Mouse (Mus musculus) lung, adult 2 months (tissue): ENCODE measurements at regions not wholly inside any gene's neighbourhood (a gene's known extent, or its start where the extent isn't known, plus 50 kb on each side); places are given as distances from the start of the nearest gene placed in this dataset.
A peak's percentile ranks its signal among the peaks of the same experiment; 100 is the strongest.

Experiments used
- DNase-seq: peaks from one replicate; pipeline ENCODE4 v3.0.0; 2022
- H3K4me1 ChIP-seq: fragments of 200-500 bp; 2 replicates; pipeline ENCODE4 v1.6.1; 2011; ENCODE audit warnings: low read length; ENCODE audit not compliant: control insufficient read depth, insufficient read depth
- H3K4me3 ChIP-seq: fragments of 200-500 bp; replicated peaks from 2 replicates; pipeline ENCODE3; 2011; ENCODE audit warnings: low read depth, mild to moderate bottlenecking, control low read depth, low read length; ENCODE audit errors: extremely low read depth
- CTCF ChIP-seq: fragments of 200-500 bp; IDR thresholded peaks from 2 replicates; pipeline ENCODE4 v1.5.1; 2011; ENCODE audit warnings: mild to moderate bottlenecking, low read length, control low read depth; ENCODE audit not compliant: insufficient read depth
- POLR2A ChIP-seq: fragments of 200-500 bp; IDR thresholded peaks from 2 replicates; pipeline ENCODE4 v1.6.1; 2011; ENCODE audit warnings: low read depth, mild to moderate bottlenecking, control low read depth, low read length, borderline replicate concordance; ENCODE audit errors: extremely low read depth
- WGBS: fragments of 180-500 bp; shearing (Covaris S2); methylation state at CpG from one replicate; pipeline ENCODE4 v1.1.7; 2018; 5-methylcytosine and 5-hydroxymethylcytosine counted together

GRCm38 (mm10) chr4:95389647-95390046, 167.7 kb upstream of the Fggy start:
- DNase-seq: peak; percentile 38

GRCm38 (mm10) chr4:95390549-95390948, 166.8 kb upstream of the Fggy start:
- TF ChIP-seq POLR2A (no peak), CTCF (no peak)
- Histone ChIP-seq H3K4me1 (peaks cover 23% of the 10 kb centered on the region), H3K4me3 (no peak overlapping the region)
- DNase-seq: no peak

More at GRCm38 (mm10) chr4:95389647-95390046, 167.7 kb upstream of the Fggy start:
- Histone ChIP-seq H3K4me3 (no peak overlapping the region), H3K4me1 (peaks cover 30% of the 10 kb centered on the region)
- 45% methylated on average over 2 of the region's 2 CpGs for WGBS
- TF ChIP-seq POLR2A (no peak), CTCF (no peak)

GRCm38 (mm10) chr4:95395746-95396145, 161.6 kb upstream of the Fggy start:
- 28% methylated on average over 3 of the region's 3 CpGs for WGBS
- Histone ChIP-seq H3K4me1 (peaks cover 6% of the 10 kb centered on the region), H3K4me3 (no peak overlapping the region)
- peak; percentile 24 for DNase-seq
- no peak for TF ChIP-seq POLR2A
- TF ChIP-seq CTCF: no peak

DNA sequence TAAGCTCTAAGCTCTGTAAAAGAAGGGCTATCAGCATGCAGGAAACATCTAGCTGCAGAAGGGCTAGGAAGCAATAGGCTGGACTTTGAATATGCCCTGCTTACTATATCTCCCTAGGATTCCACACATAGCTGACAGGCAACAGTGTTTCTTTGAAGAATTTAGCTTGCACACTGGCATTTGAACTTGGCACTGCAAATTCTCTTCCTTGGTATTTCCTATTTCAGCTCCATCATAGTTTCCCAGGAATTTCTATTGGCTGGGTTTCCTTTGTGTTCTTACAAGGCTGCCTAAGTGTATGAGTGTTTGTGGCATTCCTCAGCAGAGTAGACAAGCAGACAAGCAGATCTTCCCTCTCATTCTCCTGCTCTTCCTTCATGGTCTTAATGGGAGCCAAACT, 159.0 kb upstream of the Fggy start:
- no peak for DNase-seq
- peaks cover 6% of the 10 kb centered on the region for H3K4me1 ChIP-seq
- no peak overlapping the region for H3K4me3 ChIP-seq
- TF ChIP-seq CTCF (no peak), POLR2A (no peak)

DNA sequence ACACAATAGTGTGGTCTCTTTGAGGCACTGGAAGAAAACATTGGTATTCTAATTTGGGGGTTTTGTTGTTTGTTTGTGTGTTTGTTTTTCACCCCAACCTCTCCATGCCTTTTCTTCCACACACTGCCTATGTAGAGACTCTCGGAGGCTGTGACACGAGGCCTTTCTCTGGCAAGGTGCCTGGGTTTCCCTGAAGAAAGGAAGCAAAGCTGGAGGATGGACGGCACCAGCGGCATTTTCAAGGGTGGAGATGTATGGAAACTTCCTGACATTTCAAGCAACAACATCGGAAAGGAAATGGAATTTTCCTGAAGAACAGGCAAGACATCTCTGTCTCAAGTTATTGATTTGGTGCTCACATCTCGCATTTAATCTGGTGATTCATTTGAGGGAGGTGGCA, 155.0 kb upstream of the Fggy start:
- no peak overlapping the region for H3K4me3 ChIP-seq
- no peak for DNase-seq
- WGBS: 51% methylated on average over 6 of the region's 6 CpGs
- peaks cover 6% of the 10 kb centered on the region for H3K4me1 ChIP-seq
- TF ChIP-seq POLR2A (no peak), CTCF (no peak)

- no peak for TF ChIP-seq POLR2A
- TF ChIP-seq CTCF: no peak
- H3K4me3 ChIP-seq: no peak overlapping the region
- H3K4me1 ChIP-seq: no peaks in the 10 kb centered on the region
- DNase-seq: no peak
- WGBS: 58% methylated on average over 2 of the region's 2 CpGs
These were observed 140.2 kb upstream of the Fggy start for GRCm38 (mm10) chr4:95417075-95417474.

DNA sequence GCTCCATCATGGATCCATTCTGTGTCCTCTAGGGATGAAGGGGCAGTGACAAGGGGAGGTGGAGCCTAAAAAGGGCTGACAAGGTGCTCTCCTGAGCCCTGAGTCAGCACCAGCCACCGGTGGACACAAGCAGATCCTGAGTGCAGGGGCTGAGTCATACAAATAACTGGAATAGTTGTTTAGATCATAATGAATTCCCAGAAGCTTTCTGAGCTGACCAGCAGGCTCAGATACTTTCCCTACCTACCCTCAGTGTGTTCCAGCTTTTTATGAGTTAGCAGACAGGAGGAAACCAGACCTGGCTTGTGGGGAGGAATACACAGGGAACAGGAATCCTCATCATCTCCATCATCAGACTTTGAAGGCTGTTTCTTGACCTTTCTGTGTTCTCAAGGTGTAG, 130.7 kb upstream of the Fggy start:
- TF ChIP-seq POLR2A (no peak), CTCF (no peak)
- 9% methylated on average over 1 of the region's 1 CpGs for WGBS

GRCm38 (mm10) chr4:95434543-95434942, 122.8 kb upstream of the Fggy start:
- 41% methylated on average over 4 of the region's 4 CpGs for WGBS
- H3K4me1 ChIP-seq: peaks cover 11% of the 10 kb centered on the region
- TF ChIP-seq POLR2A (no peak), CTCF (no peak)
- H3K4me3 ChIP-seq: no peak overlapping the region
- DNase-seq: no peak

More for the DNA sequence above, 130.7 kb upstream of the Fggy start:
- H3K4me3 ChIP-seq: no peak overlapping the region
- DNase-seq: no peak
- H3K4me1 ChIP-seq: no peaks in the 10 kb centered on the region

- no peak for DNase-seq
- no peak overlapping the region for H3K4me3 ChIP-seq
- TF ChIP-seq POLR2A (no peak), CTCF (no peak)
- 74% methylated on average over 4 of the region's 4 CpGs for WGBS
- peaks cover 11% of the 10 kb centered on the region for H3K4me1 ChIP-seq
These were observed 122.2 kb upstream of the Fggy start for GRCm38 (mm10) chr4:95435080-95435479.

DNA sequence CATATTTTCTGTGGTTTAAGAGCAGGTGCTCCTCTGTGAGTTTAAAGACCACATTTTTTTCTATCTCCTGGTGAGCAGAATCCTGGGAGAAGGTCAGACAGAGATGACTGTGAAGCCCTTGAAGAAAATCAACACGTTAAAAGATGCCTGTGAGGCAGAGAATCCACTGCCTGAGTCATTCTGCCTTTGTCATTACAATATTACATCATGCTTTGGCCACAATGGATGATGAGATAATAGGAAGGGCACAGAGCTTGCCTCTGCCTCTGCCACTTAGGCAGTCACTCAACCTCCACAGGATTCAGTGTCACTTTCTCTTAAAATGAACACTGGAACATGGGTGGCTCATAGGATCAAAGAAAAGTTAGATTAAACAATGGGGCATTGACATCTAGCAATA, 117.5 kb upstream of the Fggy start:
- 16% methylated on average over 1 of the region's 1 CpGs for WGBS
- TF ChIP-seq CTCF: no peak
- TF ChIP-seq POLR2A: no peak

DNA sequence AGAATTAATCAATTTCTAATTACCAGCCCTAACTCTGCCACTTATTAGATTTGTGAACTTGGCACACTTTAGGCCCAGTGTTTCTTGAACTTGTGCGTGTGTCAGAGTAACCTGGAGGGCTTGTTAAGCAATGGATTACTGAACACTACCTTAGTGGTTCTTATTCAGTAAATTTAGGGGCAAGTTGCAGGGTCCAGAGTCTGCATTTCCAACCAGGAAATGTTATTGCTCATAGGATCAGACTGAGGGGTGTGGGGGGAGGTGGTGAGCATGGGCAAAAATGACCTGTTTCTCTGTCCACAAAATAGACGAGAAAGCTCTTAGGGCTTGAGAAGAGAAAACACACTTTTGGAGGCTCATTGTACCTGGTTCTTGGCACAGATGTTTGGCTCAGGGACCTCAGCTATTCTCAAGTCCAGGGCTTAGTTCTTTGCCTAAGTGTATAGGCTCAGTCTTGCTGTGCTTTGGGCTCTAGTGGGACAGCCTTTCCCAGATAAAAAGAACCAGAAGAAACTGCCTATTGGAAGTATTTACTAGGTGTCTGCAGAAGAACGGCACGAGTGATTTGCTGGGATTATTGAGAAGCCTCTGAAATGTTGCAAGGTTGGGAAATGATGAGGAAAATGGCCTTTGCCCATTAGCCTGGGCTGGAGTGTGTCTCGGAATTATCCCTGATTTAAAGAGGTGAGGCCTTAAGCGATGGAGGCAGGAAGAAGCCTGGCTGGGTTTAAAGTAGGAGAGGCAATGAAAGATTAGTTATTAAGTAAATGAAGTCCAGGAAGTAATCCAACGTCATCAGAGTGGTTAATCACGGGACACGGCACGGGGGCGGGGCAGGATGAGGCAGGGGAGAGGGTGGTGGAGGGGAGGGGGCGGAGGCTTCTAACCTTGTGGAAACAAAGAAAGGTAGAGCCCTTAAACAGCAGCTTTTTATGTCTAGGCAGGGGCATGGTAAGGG, 113.2 kb upstream of the Fggy start:
- H3K4me3 ChIP-seq: no peak overlapping the region
- H3K4me1 ChIP-seq: no peaks in the 10 kb centered on the region; the same call in 1 of the 2 replicates
- 39% methylated on average over 12 of the region's 12 CpGs for WGBS
- DNase-seq: no peak
- TF ChIP-seq CTCF: no peak
- no peak for TF ChIP-seq POLR2A

More for the DNA sequence above, 117.5 kb upstream of the Fggy start:
- Histone ChIP-seq H3K4me3 (no peak overlapping the region), H3K4me1 (no peaks in the 10 kb centered on the region; the same call in 1 of the 2 replicates)
- no peak for DNase-seq
